Mouse (Mus musculus): ENCODE results near the gene Upf1.

DNA sequence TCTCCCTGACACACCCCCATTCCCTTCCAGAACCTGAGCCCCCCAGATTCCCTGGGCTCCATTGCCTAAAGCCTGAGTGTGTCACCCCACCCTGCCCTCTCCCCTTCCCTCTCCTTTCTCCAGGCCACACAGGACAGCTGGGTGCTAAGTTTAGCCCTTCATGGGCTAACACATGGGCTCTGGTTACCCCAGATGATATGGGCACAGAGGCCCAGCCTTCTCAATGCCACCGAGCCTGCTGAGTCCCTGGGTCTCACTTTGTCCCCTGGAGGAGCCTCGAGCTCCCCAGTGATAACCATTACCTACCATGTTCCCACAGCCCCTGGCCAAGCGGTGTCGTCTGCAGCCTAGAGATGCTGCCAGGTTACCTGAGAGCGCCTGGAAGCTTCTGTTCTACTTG is 35.2 kb downstream of the Upf1 start:
- TF ChIP-seq SRF (IDR thresholded peaks at IDR 0.05; ENCODE audit: control insufficient read depth, insufficient read length, low read depth) (no peak), USF1 (IDR thresholded peaks at IDR 0.05; ENCODE audit: low read depth) (no peak), POLR2A (IDR thresholded peaks at IDR 0.05; ENCODE audit: insufficient read length, low read depth) (no peak), POLR2AphosphoS2 (IDR thresholded peaks at IDR 0.05; ENCODE audit: insufficient read length, low read depth) (no peak), CEBPB (IDR thresholded peaks at IDR 0.05; ENCODE audit: insufficient read depth, poor library complexity, severe bottlenecking) (no peak), MYOD1 (IDR thresholded peaks at IDR 0.05; ENCODE audit: control insufficient read depth in 1 of 3, insufficient read length in 2 of 3, low read depth in 2 of 3) (peak; percentile 32 to 84 (median 47)), E2F4 (IDR thresholded peaks at IDR 0.05; ENCODE audit: insufficient read depth) (no peak), TCF12 (IDR thresholded peaks at IDR 0.05; ENCODE audit: insufficient read depth, poor library complexity, severe bottlenecking) (peak; percentile 41), MAX (IDR thresholded peaks at IDR 0.05; ENCODE audit: low read depth) (no peak)
